Mouse (Mus musculus) neural tube, embryonic 12.5 days (tissue): ENCODE measurements around the gene Tgfbr1. TPM values are rescaled to one million over a fixed set of nuclear protein-coding genes. Genes with fewer than 3 reads are reported as not detected.

Experiments
- ATAC-seq: fragments of 200-750 bp; cut with Nextera tagmentation; 2 replicates; pipeline ENCODE4 v1.8.0; 2017; ENCODE audit warnings: low read depth, mild to moderate bottlenecking, moderate TSS enrichment, moderate library complexity; ENCODE audit not compliant: low FRiP score
- H3K27ac ChIP-seq: fragments of 300-500 bp; sonication (generic); 2 replicates; pipeline ENCODE4 v1.5.1; 2016
- H3K27me3 ChIP-seq: fragments of 300-500 bp; sonication (generic); replicated peaks from 2 replicates; pipeline ENCODE4 v1.6.1; 2016; ENCODE audit warnings: mild to moderate bottlenecking
- H3K36me3 ChIP-seq: fragments of 300-500 bp; sonication (generic); 2 replicates; pipeline ENCODE4 v1.6.1; 2016; ENCODE audit warnings: mild to moderate bottlenecking
- H3K4me1 ChIP-seq: fragments of 300-500 bp; sonication (generic); 2 replicates; pipeline ENCODE4 v1.6.1; 2016
- H3K4me2 ChIP-seq: fragments of 300-500 bp; sonication (generic); replicated peaks from 2 replicates; pipeline ENCODE4 v1.6.1; 2016; ENCODE audit warnings: mild to moderate bottlenecking
- H3K4me3 ChIP-seq: fragments of 300-500 bp; sonication (generic); 2 replicates; pipeline ENCODE4 v1.5.1; 2016
- H3K9ac ChIP-seq: fragments of 300-500 bp; sonication (generic); 2 replicates; pipeline ENCODE4 v1.6.1; 2016; ENCODE audit warnings: mild to moderate bottlenecking
- H3K9me3 ChIP-seq: fragments of 300-500 bp; sonication (generic); 2 replicates; pipeline ENCODE4 v1.6.1; 2016; ENCODE audit warnings: mild to moderate bottlenecking
- WGBS: fragments of 180-500 bp; shearing (Covaris S2); methylation state at CpG from one replicate; pipeline ENCODE4 v1.1.7; 2016; 5-methylcytosine and 5-hydroxymethylcytosine counted together
- polyA plus RNA-seq: library from polyadenylated mRNA; unstranded; fragments of >200 nt; fragmentation: Nextera tagmentation; extraction: Ambion mirVana; gene quantifications from 2 replicates; pipeline ENCODE4 v1.2.1, GENCODE M21; 2016

The Tgfbr1 gene
- polyA plus RNA-seq, 1 experiment from 2014 or later: 85.4 TPM

DNA sequence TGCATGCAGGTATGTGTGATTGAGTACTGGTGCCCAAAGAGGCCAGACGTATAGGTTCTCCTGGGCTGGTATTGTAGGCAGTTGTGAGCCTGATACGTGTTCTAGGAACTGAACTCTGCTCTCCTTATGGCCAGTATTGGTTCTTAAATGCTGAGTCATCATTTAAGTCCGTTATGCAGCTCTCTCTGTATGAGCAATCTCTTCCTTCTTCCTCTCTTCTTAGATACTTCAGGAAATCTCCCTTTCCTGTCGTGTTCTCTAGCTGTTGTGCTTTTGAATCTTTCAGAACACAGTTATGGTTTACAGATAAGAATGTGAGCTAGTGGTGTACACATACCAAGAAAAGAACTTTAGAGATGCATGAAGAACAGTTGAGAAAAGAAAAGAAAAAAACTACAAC is 47.3 kb downstream of the Tgfbr1 start:
- Histone ChIP-seq H3K9ac (no peak overlapping the region), H3K9me3 (no peaks in the 10 kb centered on the region), H3K4me3 (no peak overlapping the region), H3K4me2 (no peak overlapping the region), H3K27ac (no peak overlapping the region), H3K4me1 (no peaks in the 10 kb centered on the region), H3K36me3 (peaks cover 42% of the 10 kb centered on the region), H3K27me3 (no peaks in the 10 kb centered on the region)
- WGBS: 89% methylated on average over 4 of the region's 4 CpGs
- ATAC-seq: no peak

DNA sequence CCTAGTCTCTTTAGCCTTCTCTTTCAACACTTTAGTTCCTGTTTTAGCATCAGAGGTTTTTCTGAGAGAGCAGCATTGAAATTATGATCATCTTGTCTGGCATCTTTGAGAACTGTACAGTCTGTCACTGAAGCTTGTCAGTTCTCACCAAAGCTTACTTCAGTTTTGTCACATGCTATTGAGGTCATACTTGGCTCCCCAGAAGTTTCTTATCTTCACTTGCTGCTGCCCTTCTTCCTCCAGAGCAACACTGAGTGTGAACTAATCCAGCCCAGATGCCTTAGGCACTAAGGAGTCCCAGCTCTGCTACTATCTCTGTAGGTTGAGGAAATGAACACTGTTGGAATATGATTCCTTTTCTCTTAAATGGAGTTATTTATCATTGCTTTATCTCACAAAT is 49.2 kb downstream of the Tgfbr1 start:
- Histone ChIP-seq H3K4me1 (no peaks in the 10 kb centered on the region), H3K36me3 (peaks cover 45% of the 10 kb centered on the region), H3K27ac (no peak overlapping the region), H3K9ac (no peak overlapping the region), H3K9me3 (no peaks in the 10 kb centered on the region), H3K27me3 (no peaks in the 10 kb centered on the region), H3K4me2 (no peak overlapping the region), H3K4me3 (no peak overlapping the region)
- no peak for ATAC-seq

DNA sequence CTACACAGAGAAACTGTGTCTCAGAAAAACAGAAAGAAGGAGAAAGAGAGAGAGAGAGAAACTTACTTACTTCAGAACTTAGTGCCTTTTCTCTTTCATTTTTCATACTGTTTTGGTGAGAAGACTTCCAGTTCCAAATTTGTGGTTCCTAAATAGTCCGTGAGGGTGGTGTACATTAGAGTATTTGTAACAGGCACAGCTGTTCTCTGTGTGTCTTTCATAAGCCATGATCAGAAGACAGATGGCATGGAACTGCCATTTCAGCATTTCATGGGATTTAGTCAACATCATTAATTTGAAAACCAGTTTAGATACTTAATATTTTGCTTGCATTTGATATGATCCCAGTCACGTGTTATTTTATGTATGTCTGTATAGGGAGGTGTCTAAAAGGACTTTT is 51.5 kb downstream of the Tgfbr1 start:
- Histone ChIP-seq H3K4me1 (no peaks in the 10 kb centered on the region), H3K36me3 (peaks cover 33% of the 10 kb centered on the region), H3K4me2 (no peak overlapping the region)

DNA sequence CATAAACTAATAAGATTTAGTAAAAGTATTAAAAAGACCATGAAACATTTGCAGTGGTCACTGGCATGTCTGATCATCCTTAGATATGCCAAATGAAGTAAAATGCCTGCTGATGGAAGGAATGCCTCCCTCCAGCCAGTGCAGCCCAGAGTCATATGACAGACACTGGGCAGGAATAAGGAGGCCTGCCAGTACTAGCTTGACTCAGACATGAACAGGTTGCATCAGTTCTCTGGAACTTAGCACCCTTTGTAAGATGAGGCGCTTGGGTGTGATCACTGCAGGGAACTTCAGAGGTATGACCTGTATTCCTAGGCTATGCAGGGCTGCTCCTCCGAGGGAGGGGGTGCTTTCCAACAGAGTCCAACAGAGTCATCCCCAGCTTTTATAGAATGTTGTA is 54.1 kb downstream of the Tgfbr1 start:
- Histone ChIP-seq H3K9ac (no peak overlapping the region), H3K36me3 (peaks cover 43% of the 10 kb centered on the region), H3K27ac (no peak overlapping the region), H3K4me2 (no peak overlapping the region), H3K4me3 (no peak overlapping the region), H3K27me3 (no peaks in the 10 kb centered on the region), H3K9me3 (no peaks in the 10 kb centered on the region), H3K4me1 (no peaks in the 10 kb centered on the region)
- ATAC-seq: no peak
- 91% methylated on average over 2 of the region's 2 CpGs for WGBS

More for the DNA sequence above, 51.5 kb downstream of the Tgfbr1 start:
- H3K9ac ChIP-seq: no peak overlapping the region
- H3K27ac ChIP-seq: no peak overlapping the region
- H3K9me3 ChIP-seq: no peaks in the 10 kb centered on the region
- H3K4me3 ChIP-seq: no peak overlapping the region
- WGBS: 88% methylated on average over 2 of the region's 2 CpGs
- H3K27me3 ChIP-seq: no peaks in the 10 kb centered on the region
- ATAC-seq: no peak

DNA sequence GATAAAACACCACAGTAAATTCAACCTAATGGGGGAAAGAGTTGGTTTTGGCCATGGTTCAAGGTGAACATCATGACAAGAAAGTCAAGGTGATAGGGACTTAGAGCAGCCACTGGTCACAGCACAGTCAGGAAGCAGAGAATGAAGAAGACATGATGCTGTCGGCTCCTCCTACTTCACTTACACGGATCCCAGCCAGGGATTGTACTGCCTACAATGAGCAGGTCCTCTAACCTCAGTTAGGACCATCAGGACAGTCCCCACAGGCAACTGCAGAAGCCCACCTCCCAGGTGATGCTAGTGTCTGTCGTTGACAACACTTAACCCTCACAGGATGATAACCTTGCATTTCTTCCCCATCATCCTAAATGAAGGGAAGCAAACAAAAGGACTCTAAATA is 64.8 kb downstream of the Tgfbr1 start:
- Histone ChIP-seq H3K9me3 (no peaks in the 10 kb centered on the region), H3K4me3 (no peak overlapping the region), H3K27me3 (no peaks in the 10 kb centered on the region), H3K4me1 (no peaks in the 10 kb centered on the region), H3K4me2 (no peak overlapping the region), H3K27ac (no peak overlapping the region), H3K36me3 (no peaks in the 10 kb centered on the region; the same call in 1 of the 2 replicates), H3K9ac (no peak overlapping the region)
- ATAC-seq: no peak
- 64% methylated on average over 3 of the region's 3 CpGs for WGBS

DNA sequence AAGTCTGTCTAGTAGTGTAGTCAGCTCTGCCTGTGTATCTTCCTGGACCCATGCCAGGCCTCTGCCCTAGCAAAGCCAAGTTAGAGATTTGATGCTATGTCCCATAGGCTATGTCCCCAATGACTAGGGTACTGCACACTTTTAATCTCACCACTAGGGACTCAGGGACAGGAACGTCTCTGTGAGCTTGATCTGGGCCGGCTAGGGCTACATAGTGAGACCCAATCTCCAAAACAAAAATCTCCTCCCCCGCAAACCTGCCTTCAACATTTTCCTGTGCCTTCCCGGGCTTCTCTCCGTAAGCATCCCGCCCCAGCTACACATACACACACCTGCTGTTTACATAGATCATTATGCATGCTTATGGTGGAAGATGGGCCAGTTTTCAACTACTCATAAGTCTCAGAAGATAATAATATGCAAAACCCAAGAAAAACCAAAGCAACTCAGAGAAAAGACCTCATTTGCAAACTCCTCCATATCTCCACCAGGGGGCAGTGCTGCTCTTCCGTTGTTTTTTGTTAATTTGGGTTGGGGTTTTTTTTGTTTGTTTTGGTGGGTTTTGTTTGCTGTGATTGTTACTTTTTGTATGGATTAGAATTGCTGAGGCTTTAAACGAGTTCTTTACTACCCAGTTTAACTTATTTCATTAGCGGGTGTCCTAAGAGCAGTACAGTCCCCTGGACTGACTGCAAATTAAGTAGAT is 66.4 kb downstream of the Tgfbr1 start:
- Histone ChIP-seq H3K9me3 (no peaks in the 10 kb centered on the region), H3K4me1 (peaks cover 8% of the 10 kb centered on the region), H3K9ac (no peak overlapping the region), H3K4me2 (no peak overlapping the region), H3K4me3 (no peak overlapping the region), H3K36me3 (no peaks in the 10 kb centered on the region), H3K27me3 (no peaks in the 10 kb centered on the region), H3K27ac (no peak overlapping the region)
- 0 out of 2 replicates have a peak, but pooled peaks have one; percentile 28 for ATAC-seq
- 29% methylated on average over 9 of the region's 9 CpGs for WGBS

DNA sequence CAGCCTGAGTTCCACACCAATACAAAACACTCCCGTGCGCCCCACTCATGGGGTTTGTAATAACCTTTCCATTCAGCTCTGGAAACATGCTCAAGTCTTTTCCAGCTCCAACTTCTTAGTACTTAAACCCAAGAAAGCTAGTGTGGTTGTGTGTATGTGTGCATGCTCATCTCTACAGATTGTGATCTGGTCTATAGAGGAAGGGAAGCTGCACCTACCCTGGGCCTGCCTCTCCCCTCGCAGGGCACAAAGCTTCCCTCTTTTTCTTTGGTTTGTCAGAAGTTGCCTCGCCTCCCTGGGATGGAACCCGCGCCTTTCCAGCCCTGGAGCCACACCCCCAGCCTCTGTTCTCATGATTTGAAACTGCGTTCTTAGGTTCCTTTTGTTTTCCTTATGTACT is 67.2 kb downstream of the Tgfbr1 start:
- H3K4me2 ChIP-seq: no peak overlapping the region
- H3K4me1 ChIP-seq: peaks cover 14% of the 10 kb centered on the region
- H3K4me3 ChIP-seq: no peak overlapping the region
- H3K36me3 ChIP-seq: no peaks in the 10 kb centered on the region
- no peaks in the 10 kb centered on the region for H3K9me3 ChIP-seq
- ATAC-seq: no peak
- H3K9ac ChIP-seq: no peak overlapping the region
- 36% methylated on average over 7 of the region's 7 CpGs for WGBS
- H3K27me3 ChIP-seq: no peaks in the 10 kb centered on the region
- no peak overlapping the region for H3K27ac ChIP-seq

DNA sequence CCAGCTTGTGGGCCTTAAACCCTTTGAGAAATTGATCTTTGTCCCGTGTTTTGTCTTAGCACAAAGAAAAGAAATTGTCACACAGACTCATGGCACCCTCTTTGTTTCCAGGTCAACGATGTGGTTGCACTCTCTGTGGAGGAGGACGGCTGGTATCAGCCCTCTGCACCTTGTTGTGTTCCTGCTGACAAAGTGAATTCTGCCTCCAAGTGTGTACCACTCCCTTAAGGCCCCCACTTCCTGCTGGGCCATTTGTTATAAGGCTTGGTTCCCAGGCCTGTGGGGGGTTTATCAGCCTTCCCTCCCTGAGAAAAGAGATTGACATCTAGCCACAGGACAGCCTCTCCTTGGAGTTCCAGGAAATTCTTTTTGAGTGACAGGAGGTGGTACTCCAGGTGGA is 69.2 kb downstream of the Tgfbr1 start:
- Histone ChIP-seq H3K36me3 (no peaks in the 10 kb centered on the region), H3K4me3 (no peak overlapping the region), H3K27me3 (no peaks in the 10 kb centered on the region), H3K9ac (no peak overlapping the region), H3K9me3 (no peaks in the 10 kb centered on the region), H3K4me2 (no peak overlapping the region), H3K4me1 (peaks cover 14% of the 10 kb centered on the region), H3K27ac (no peak overlapping the region)
- no peak for ATAC-seq
- WGBS: 25% methylated on average over 3 of the region's 3 CpGs

DNA sequence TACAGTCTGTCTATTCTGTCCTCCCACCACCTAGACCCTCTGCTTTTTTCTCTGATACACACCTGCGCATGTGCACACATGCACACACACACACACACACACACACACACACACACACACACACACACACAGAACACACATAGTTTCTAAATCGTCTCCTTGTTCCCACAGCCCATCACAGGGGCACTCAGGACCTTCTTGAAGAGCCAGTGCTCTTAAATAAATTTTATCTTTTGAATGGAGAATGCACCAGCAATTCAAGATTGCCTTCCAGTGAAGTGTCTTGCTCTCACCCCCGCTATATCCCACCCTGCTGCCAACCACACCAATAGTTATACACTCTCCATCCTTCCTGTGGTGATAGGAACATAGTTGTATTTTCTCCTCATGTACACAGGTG is 69.9 kb downstream of the Tgfbr1 start:
- Histone ChIP-seq H3K36me3 (no peaks in the 10 kb centered on the region), H3K9me3 (no peaks in the 10 kb centered on the region), H3K4me2 (no peak overlapping the region), H3K27ac (no peak overlapping the region), H3K4me3 (no peak overlapping the region), H3K27me3 (no peaks in the 10 kb centered on the region), H3K4me1 (peaks cover 14% of the 10 kb centered on the region), H3K9ac (no peak overlapping the region)
- 88% methylated on average over 3 of the region's 3 CpGs for WGBS
- no peak for ATAC-seq

DNA sequence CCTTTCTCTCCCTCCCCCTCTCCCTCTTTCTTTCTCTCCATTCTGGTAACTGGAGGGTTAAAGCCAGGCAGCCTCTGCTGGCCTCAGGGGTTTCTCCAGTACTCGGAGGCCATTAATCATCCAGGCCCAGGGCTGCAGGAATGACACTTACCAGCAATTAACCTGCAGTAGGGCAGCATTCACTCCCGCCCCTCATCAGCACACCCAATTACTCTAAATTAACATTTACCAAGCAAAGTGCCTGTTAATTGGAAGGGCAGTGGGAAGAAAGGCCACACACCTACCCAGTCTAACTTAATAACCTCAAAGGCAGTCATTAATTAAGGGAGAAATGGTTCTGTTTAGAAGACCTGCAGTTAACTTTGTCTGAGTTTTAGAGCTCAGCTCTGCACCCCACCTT is 71.4 kb downstream of the Tgfbr1 start:
- Histone ChIP-seq H3K9ac (no peak overlapping the region), H3K27me3 (no peaks in the 10 kb centered on the region), H3K4me1 (peaks cover 14% of the 10 kb centered on the region), H3K4me2 (no peak overlapping the region), H3K27ac (no peak overlapping the region), H3K36me3 (no peaks in the 10 kb centered on the region), H3K9me3 (no peaks in the 10 kb centered on the region), H3K4me3 (no peak overlapping the region)
- 2% methylated on average over 2 of the region's 2 CpGs for WGBS
- ATAC-seq: peak; percentile 54; the same call in 1 of the 2 replicates

DNA sequence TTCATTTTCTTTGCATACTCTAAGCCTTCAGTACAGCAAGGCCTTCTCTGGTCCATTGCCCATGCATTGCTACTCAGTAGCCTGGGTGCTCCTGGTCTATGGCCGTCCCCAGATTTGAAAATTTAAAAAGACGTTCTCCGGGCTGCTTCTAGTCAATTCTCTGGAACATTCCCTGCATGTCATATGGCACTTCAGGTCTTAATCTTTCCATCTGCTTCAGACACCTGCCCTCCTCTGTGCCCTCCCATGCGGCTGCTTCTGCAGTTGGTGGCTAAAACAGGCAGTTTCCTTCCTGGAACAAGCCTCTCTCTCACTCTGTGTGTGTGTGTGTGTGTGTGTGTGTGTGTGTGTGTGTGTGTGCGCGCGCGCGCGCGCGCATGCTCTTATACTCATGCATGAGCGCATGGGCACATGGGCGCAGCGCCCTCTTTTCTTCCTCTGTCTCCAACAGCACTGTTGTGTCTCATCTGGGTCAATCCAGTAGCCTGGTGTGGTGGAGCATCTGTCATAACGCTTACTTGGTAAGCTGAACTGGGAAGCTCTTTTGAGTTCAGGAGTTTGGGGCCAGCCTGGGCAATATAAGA is 72.3 kb downstream of the Tgfbr1 start:
- H3K36me3 ChIP-seq: no peaks in the 10 kb centered on the region
- 92% methylated on average over 16 of the region's 16 CpGs for WGBS

DNA sequence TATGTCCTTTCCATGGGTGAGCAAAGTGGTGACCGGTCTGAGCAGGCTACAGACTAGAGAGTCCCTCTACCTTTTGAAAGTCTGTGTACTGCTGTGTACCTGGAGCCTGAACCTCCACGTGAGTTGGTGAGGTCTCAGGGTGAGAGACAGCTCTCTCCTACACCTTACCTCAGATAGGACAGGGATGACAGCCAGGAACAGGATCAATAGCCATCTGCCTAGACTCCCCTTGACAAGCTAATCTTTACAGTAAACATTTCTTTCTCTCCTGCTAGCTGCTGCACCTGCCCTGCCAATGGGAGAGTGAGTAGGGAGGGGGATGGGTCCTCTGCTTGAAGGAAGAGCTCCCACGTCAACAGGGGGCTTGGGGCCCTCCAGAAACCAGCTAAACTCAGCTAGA is 74.6 kb downstream of the Tgfbr1 start:
- H3K9me3 ChIP-seq: no peaks in the 10 kb centered on the region
- H3K4me3 ChIP-seq: no peak overlapping the region
- no peak overlapping the region for H3K27ac ChIP-seq
- H3K36me3 ChIP-seq: no peaks in the 10 kb centered on the region
- H3K27me3 ChIP-seq: no peaks in the 10 kb centered on the region
- H3K4me2 ChIP-seq: no peak overlapping the region
- no peak overlapping the region for H3K9ac ChIP-seq
- ATAC-seq: no peak
- peaks cover 14% of the 10 kb centered on the region for H3K4me1 ChIP-seq
- 70% methylated on average over 3 of the region's 3 CpGs for WGBS

More for the DNA sequence above, 72.3 kb downstream of the Tgfbr1 start:
- H3K27me3 ChIP-seq: no peaks in the 10 kb centered on the region
- H3K4me3 ChIP-seq: no peak overlapping the region
- H3K9ac ChIP-seq: no peak overlapping the region
- H3K4me1 ChIP-seq: peaks cover 14% of the 10 kb centered on the region
- H3K9me3 ChIP-seq: no peaks in the 10 kb centered on the region
- no peak for ATAC-seq
- no peak overlapping the region for H3K27ac ChIP-seq
- H3K4me2 ChIP-seq: no peak overlapping the region

DNA sequence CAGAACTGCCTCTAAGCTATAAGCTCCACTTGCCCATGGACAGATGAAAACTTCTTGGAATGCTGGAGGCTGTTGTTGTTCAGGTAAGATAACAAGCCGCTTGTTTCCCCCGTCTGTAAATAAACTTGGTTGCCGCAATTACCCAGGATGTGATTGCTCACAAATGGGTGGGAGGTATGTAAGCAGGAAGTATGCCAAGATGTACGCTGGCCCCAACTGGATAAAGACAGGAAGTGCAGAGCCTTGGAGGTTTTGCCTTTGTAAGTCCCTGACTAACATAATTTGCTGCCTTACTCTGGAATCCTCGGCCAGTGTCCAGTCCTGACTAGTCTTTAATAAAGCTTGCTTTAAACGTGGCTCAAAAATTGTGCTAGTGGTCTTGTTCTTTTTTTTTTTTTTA is 77.5 kb downstream of the Tgfbr1 start:
- H3K4me1 ChIP-seq: 0 out of 2 replicates have a peak, but pooled peaks cover 7% of the 10 kb centered on the region
- H3K27me3 ChIP-seq: no peaks in the 10 kb centered on the region
- no peak overlapping the region for H3K27ac ChIP-seq
- 76% methylated on average over 6 of the region's 6 CpGs for WGBS
- no peak overlapping the region for H3K4me2 ChIP-seq
- no peaks in the 10 kb centered on the region for H3K9me3 ChIP-seq
- ATAC-seq: no peak
- no peak overlapping the region for H3K4me3 ChIP-seq
- H3K9ac ChIP-seq: no peak overlapping the region
- no peaks in the 10 kb centered on the region for H3K36me3 ChIP-seq
